Mouse (Mus musculus) megakaryocyte-erythroid progenitor cell, adult 5-6 weeks (primary cell): ENCODE results near the gene Adam23. TPM values are rescaled to one million over a fixed set of nuclear protein-coding genes. Genes with fewer than 3 reads are reported as not detected.
A peak's percentile ranks its signal among the peaks of the same experiment; 100 is the strongest.
"Not testable (repeated sequence)": the region's sequence is repeated elsewhere in the genome, so short reads cannot be mapped to it uniquely, and the experiment has no call there.

Experiments
- ATAC-seq: replicated peaks from 2 replicates; pipeline ENCODE4 v1.8.0; 2016; ENCODE audit warnings: mild to moderate bottlenecking, inconsistent platforms; ENCODE audit not compliant: severe bottlenecking, poor library complexity, low FRiP score, low TSS enrichment
- total RNA-seq, 2 experiments: library from RNA; stranded (forward) in 1 of 2; stranded (reverse) in 1 of 2; fragments of 200-1000, 215-1000 nt in 1 of 2; fragments of >200 nt in 1 of 2; fragmentation: Nextera tagmentation in 1 of 2; gene quantifications; 2 replicates each; pipeline ENCODE4 v1.2.3; 2014 to 2017

The Adam23 gene
- total RNA-seq, 2 experiments from 2014 or later = not detected

- no peak for ATAC-seq
Measured at GRCm38 (mm10) chr1:63572229-63572628, 126.5 kb downstream of the Adam23 start.

GRCm38 (mm10) chr1:63573432-63573831, 127.7 kb downstream of the Adam23 start:
- no peak for ATAC-seq

GRCm38 (mm10) chr1:63573864-63574611, 128.3 kb downstream of the Adam23 start:
- no peak for ATAC-seq

GRCm38 (mm10) chr1:63576803-63577202, 131.1 kb downstream of the Adam23 start:
- ATAC-seq = no peak

- no peak for ATAC-seq
Measured at GRCm38 (mm10) chr1:63579153-63579552, 133.5 kb downstream of the Adam23 start.

- ATAC-seq = no peak
Measured at GRCm38 (mm10) chr1:63586869-63587268, 141.2 kb downstream of the Adam23 start.

GRCm38 (mm10) chr1:63603870-63604500, 158.3 kb downstream of the Adam23 start:
- ATAC-seq = no peak

GRCm38 (mm10) chr1:63609613-63610012, 163.9 kb downstream of the Adam23 start:
- no peak for ATAC-seq

- 0 out of 2 replicates have a peak, but pooled peaks have one; percentile 52 for ATAC-seq
Measured at GRCm38 (mm10) chr1:63614594-63614993, 168.9 kb downstream of the Adam23 start.

GRCm38 (mm10) chr1:63615668-63616067, 170.0 kb downstream of the Adam23 start, which contains the start of gene Gm39653:
Gene Gm39653 (plus strand): TSS chr1:63615968.
- ATAC-seq = no peak

GRCm38 (mm10) chr1:63628211-63628610, 182.5 kb downstream of the Adam23 start:
- no peak for ATAC-seq

GRCm38 (mm10) chr1:63630390-63630789, 184.7 kb downstream of the Adam23 start:
- ATAC-seq = not testable (repeated sequence)

GRCm38 (mm10) chr1:63639921-63640320, 194.2 kb downstream of the Adam23 start:
- ATAC-seq = no peak

Other genes starting within 250 kb of the Adam23 start
- not detected in 2 replicates for gene Gpr1, start 231.3 kb upstream of the Adam23 start, total RNA-seq (2014; fragmentation: Nextera tagmentation)
- not detected in 2 replicates for gene Gpr1, start 231.3 kb upstream of the Adam23 start, total RNA-seq (2017)
- gene Zdbf2, start 172.6 kb upstream of the Adam23 start, total RNA-seq (2014; fragmentation: Nextera tagmentation) = not detected in 2 replicates
- not detected in 2 replicates for gene Zdbf2, start 172.6 kb upstream of the Adam23 start, total RNA-seq (2017)
- not detected in 2 replicates for gene Gm39653, start 170.1 kb downstream of the Adam23 start, total RNA-seq (2014; fragmentation: Nextera tagmentation)
- gene Gm39653, start 170.1 kb downstream of the Adam23 start, total RNA-seq (2017) = not detected in 2 replicates
- gene Dytn, start 241.0 kb downstream of the Adam23 start, total RNA-seq (2014; fragmentation: Nextera tagmentation) = not detected in 2 replicates
- not detected in 2 replicates for gene Dytn, start 241.0 kb downstream of the Adam23 start, total RNA-seq (2017)